Mouse (Mus musculus) olfactory bulb, adult 2 months (tissue): ENCODE measurements around the gene Gramd2.

ENCODE experiments used
- CTCF ChIP-seq: fragments of 200-500 bp; IDR thresholded peaks from 2 replicates; pipeline ENCODE4 v1.5.1; 2012; ENCODE audit warnings: low read depth, mild to moderate bottlenecking, low read length, moderate library complexity; ENCODE audit not compliant: insufficient read depth
- POLR2A ChIP-seq: fragments of 200-500 bp; IDR thresholded peaks from 2 replicates; pipeline ENCODE4 v1.6.1; 2012; ENCODE audit warnings: mild to moderate bottlenecking, low read depth, low read length, moderate library complexity; ENCODE audit not compliant: insufficient read depth

- TF ChIP-seq POLR2A, result no peak
- TF ChIP-seq CTCF, result no peak
These were observed 21.8 kb upstream of the Gramd2 start for GRCm38 (mm10) chr9:59658146-59658545.
